Mouse (Mus musculus) frontal cortex, postnatal 25 days (tissue): Measurements from ENCODE around the gene St6galnac6.

Source experiments
- DNase-seq, 2 experiments: peaks; one replicate each; pipeline ENCODE4 v3.0.0; 2022; ENCODE audit warnings: low spot score in 2 of 2

The St6galnac6 gene

DNA sequence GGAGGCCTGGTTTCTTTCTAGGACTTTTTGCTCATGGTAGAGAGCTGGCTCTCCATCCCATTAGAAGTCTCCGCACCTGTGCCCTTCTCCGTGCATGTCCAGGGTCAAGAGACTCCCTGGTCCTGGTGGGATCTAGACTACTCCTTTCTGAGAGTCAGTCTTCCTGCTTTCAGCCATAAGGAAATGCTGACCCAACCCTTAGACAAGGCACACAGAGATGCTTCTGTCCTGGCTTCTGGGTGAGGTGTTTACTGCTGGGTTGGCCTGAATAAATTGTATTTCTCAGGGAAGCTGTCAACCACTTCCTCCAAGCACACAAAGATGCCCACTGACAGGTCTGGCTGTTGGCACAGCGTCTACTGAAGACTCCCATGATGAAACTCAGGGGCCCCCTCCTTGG lies at the start of gene St6galnac6:
Gene St6galnac6, plus strand, starts transcription at position 301 of the 400 bp plus-strand sequence.
- DNase-seq = no peak

GRCm38 (mm10) chr2:32549764-32550163 lies 49.7 kb upstream of the St6galnac6 start:
- DNase-seq = no peak

DNA sequence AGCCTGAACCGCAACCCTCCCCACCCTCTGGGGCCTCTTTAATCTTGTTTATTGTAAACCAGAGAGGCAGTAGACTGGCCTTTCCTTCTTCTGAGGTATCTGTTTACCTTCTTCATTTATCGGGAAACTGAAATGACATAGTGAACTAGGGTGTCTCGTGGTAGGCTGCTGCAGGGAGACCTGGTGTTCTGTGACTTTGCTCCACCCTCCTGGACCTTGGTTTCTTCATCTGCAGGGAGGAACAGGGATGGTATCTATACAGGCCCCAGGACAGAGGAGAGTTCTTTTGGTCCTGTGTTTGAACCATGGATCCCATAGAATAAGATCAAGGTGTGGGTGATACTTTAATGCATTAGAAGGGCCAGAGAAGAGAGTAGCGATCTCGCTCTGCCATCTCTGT lies 48.3 kb upstream of the St6galnac6 start:
- no peak for DNase-seq

- no peak for DNase-seq
These were observed 45.8 kb upstream of the St6galnac6 start for GRCm38 (mm10) chr2:32553592-32554148.

DNA sequence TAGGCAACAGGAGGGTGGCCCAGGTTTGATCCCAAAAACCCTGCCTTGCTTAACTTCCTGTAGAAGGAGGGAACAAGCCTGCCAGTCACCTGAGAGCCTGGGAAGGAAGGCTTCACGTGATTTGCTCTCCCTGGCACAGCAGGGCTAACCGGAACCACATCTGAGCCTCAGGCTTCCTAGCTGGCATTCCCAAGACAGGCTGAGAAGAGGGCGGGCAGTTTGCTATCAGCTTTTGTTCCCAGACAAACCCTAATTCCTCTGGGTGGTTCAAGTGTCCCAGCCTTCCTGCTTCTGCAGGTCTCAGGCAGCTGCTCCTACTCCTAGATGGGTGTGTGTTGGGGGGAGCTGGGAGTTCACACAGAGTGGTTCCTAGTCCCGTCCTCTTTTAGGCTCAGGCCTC lies 44.0 kb upstream of the St6galnac6 start:
- no peak for DNase-seq

- DNase-seq = no peak
These were observed 43.5 kb upstream of the St6galnac6 start for GRCm38 (mm10) chr2:32556019-32556418.

DNA sequence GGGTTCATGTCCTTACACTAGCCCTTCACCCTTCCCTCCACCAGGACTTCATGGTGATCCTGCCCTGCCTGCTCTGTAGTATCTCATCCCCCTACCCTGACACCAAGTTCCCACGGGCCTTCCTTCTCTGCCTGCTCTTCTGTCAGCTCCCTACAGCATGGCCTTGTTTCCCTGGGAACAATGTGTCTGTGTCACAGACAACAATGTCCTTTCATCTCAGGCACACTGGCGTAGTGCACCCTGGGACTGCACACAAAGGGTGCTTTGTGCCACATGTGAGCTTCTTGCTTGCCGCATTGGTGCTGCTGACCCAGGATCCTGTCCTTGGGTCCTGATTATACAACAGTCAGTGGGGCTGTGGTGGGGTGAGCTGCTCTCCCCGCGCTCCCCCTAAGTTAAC lies 39.9 kb upstream of the St6galnac6 start:
- no peak for DNase-seq

DNA sequence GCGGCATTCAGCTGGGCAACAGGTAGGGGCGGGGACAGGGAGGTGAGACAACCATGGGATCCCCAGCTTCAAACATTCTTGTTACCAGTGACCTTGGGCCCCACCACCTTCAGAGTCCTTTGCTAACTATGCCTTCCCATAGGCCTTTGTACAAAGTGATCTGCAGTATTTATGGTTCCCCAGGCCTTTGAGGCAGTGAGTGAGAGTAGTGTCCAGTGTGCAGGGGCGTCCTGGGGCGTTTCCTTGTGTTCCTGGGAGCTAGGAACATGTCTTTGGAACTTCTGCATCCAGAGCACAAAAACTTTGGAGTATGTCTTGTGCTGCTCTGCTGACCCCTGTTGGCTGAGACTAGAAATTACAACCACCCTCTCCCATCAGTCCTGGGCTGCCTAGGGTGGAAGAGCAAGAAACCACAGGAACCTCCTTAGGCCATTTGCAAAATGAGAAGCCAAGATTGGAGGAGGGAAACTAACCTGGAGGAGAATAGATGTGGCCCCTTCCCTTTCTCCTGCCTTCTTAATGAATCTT lies 32.9 kb upstream of the St6galnac6 start:
- DNase-seq = peak in 1 of 2 experiments; percentile 56

- no peak for DNase-seq
These were observed 31.4 kb upstream of the St6galnac6 start for GRCm38 (mm10) chr2:32568149-32568548.

DNA sequence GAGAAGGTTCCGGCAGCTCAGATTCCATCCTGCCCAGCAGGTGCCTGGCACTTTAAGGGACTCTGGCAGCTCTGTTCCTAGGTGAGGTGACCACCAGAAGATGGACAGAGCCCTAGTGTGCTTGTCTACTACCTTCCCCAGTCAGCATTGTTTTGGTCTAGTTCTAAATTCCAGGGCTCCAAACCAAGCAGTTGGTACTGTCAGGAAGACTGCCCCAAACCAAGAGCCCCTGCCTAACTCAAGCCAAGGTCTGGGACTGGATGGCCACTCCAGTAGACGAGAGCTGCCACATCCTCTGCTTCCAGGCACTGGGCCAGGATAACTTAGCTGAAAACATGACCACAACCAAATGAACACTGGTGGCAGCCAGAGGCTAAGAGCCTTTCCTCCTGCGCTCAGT lies 30.6 kb upstream of the St6galnac6 start:
- no peak for DNase-seq

DNA sequence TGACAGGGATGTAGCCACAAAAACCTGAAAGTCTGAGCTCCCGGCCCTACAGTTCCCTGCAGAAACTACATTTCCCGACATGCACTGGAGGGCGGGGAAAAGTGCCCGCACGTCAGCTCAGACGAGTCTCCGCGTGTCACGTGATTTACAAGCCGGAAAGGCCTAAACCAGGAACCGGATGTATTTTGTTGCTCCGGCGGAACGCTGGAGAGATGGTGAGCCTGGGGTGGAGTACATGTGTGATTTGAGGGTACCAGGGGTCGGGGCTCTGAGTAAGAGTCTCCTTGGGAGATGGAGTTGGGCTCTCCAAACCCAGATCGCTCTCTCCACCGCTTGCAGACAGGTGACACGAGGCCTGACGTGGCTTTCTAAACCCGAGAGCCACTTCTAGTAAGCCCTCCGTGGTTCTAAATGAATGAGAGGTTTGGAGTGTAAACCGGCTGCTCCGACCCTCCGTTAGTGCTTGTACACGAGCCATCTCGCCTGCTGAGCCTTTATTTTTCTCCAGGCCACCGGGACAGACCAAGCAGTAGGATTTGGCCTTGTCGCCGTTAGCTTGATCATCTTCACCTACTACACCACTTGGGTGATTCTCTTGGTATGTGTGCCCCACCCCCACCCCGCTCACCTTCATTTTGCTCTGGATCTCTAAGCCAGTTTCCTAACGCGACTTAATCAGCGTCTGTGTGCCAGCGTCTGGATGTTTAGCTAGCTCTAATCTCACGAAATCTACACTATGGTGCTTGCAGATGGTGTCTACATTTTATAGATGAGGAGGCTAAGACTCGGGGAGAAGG lies 28.6 kb upstream of the St6galnac6 start, which contains the start of gene Dpm2:
Gene Dpm2, plus strand, starts transcription at position 161 of the 797 bp plus-strand sequence.
- peak; percentile 68 to 82 for DNase-seq

GRCm38 (mm10) chr2:32572196-32572595 lies 27.3 kb upstream of the St6galnac6 start:
- no peak for DNase-seq

DNA sequence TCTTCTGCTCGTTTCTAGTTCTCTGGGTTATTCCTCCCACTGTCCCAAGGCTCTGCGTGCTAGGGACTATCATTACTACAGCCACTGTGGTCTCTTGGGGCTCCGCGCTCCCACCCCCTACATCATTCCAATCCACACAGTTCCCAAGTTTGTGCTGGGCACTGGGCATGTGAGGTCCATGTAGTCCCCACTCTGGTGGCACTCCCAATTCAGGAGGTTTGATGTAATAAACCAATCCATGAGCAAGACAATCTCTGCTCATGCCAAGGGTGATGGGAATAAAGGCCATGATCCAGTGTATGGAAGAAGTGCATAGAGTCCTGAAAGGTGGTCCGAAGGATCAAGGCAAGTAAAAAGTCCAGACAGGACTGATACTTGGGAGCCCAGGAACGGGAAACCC lies 25.0 kb upstream of the St6galnac6 start, which contains the start of gene Pip5kl1:
Gene Pip5kl1, plus strand, starts transcription at position 301 of the 400 bp plus-strand sequence.
- no peak for DNase-seq

DNA sequence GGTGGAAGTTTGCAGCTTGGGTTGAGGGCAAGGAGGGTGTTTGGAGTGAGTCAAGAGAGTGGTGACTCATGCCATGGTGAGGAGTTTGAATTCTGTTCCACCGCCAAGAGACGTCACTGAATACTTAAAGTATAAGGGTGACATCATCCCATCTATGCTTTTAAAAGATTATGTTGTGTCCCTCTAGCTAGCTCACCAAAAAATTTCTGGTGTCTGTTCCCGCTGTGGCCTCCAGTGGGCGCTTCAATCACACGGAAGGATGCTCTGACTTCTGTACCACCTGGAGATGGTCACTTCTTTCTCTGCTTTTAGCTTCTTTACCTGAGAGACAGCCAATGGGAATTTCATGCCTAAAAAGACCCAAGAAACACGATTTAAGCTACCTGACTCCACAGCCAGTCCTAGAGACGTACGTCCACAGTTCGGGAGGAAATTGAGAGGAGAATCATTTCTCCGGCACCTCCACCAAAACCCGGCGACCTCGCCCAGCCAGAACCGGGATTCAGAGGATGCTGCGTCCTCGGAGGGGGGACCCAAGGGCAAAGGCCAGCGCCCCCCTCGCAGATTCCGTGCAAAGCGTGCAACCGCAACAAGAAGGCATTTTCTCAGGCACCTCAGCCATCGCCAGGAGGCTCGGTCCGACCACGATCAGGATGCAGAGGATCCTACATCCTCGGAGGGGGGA lies 24.5 kb upstream of the St6galnac6 start:
- peak; percentile 57 to 72 for DNase-seq

DNA sequence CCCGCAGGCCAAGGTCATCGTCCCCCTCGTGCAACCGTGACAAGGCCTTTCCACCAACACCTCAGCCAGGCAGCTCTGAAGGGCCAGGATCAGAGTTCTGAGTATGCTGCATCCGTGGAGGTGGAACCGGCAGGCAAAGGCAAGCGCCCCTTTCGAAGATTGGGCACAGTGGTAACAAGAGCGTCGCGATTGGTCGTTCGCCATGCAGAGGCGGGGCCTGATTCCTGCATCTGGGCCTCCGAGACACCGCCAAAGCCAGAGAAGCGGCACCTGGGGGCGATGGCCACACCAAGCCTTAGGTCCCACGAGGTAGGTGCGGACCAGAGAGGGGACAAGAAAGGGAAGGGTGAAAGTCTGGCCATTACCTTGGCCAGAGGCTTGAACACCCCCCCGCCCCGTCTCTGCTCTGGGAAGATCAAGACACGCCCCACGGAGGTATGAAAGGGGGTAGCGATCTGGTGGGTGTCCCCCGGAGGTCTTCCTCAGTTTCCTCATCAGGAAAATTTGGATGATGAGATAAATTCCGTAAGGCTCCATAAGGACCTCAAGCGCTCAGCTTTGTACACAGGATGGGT lies 23.8 kb upstream of the St6galnac6 start, which contains the start of gene 9430097D07Rik:
Gene 9430097D07Rik, minus strand, starts transcription at position 99 of the 575 bp plus-strand sequence.
- peak; percentile 52 to 66 for DNase-seq

GRCm38 (mm10) chr2:32576532-32576931 lies 23.0 kb upstream of the St6galnac6 start:
- no peak for DNase-seq

- DNase-seq = no peak
These were observed 21.1 kb upstream of the St6galnac6 start for GRCm38 (mm10) chr2:32578146-32579046.

- DNase-seq = peak; percentile 77 to 78
These were observed 17.9 kb upstream of the St6galnac6 start for GRCm38 (mm10) chr2:32581450-32582095.

- DNase-seq = peak; percentile 67 to 80
These were observed 16.4 kb upstream of the St6galnac6 start for GRCm38 (mm10) chr2:32582830-32583799.
